Mouse (Mus musculus) neural tube, embryonic 10.5 days (tissue): Measurements from ENCODE around the gene Ppm1g.

Experiments used
- DNase-seq: peaks from one replicate; pipeline ENCODE4 v3.0.0-alpha.2; 2017; ENCODE audit warnings: low spot score; ENCODE audit errors: extremely low spot score

Ppm1g gene

GRCm38 (mm10) chr5:31220448-31221303 is at the start of gene Ppm1g:
Gene Ppm1g (minus strand): TSS chr5:31220687.
- peak; percentile 98 for DNase-seq

- DNase-seq = no peak
These were observed 47.2 kb upstream of the Ppm1g start for GRCm38 (mm10) chr5:31267686-31268085.

GRCm38 (mm10) chr5:31266101-31266500 is 45.6 kb upstream of the Ppm1g start:
- no peak for DNase-seq

- no peak for DNase-seq
These were observed 37.1 kb upstream of the Ppm1g start for GRCm38 (mm10) chr5:31257616-31258015.

GRCm38 (mm10) chr5:31255971-31256370 is 35.5 kb upstream of the Ppm1g start:
- DNase-seq = no peak

- no peak for DNase-seq
These were observed 34.9 kb upstream of the Ppm1g start for GRCm38 (mm10) chr5:31255381-31255780.

GRCm38 (mm10) chr5:31254901-31255300 is 34.4 kb upstream of the Ppm1g start:
- no peak for DNase-seq

GRCm38 (mm10) chr5:31254452-31254851 is 34.0 kb upstream of the Ppm1g start:
- DNase-seq = no peak

GRCm38 (mm10) chr5:31253806-31254205 is 33.3 kb upstream of the Ppm1g start:
- DNase-seq = no peak

- no peak for DNase-seq
These were observed 32.5 kb upstream of the Ppm1g start for GRCm38 (mm10) chr5:31252795-31253545.

GRCm38 (mm10) chr5:31252151-31252550 is 31.7 kb upstream of the Ppm1g start:
- DNase-seq = peak; percentile 20

GRCm38 (mm10) chr5:31251541-31252101 is 31.1 kb upstream of the Ppm1g start, which contains the start of gene Krtcap3:
Gene Krtcap3 (plus strand): TSS chr5:31251691.
- peak; percentile 45 for DNase-seq

- peak; percentile 27 for DNase-seq
These were observed 30.2 kb upstream of the Ppm1g start for GRCm38 (mm10) chr5:31250716-31251115.

- no peak for DNase-seq
These were observed 21.7 kb upstream of the Ppm1g start for GRCm38 (mm10) chr5:31242191-31242590.

- no peak for DNase-seq
These were observed 21.1 kb upstream of the Ppm1g start for GRCm38 (mm10) chr5:31241522-31242034.

GRCm38 (mm10) chr5:31240637-31241521 is 20.4 kb upstream of the Ppm1g start, which contains the start of the genes Nrbp1 and Gm9970:
Gene Nrbp1 (plus strand): TSS chr5:31240864.
Gene Gm9970 (minus strand): TSS chr5:31241232.
- DNase-seq = peak; percentile 93

- no peak for DNase-seq
These were observed 6.2 kb upstream of the Ppm1g start for GRCm38 (mm10) chr5:31226641-31227040.

- no peak for DNase-seq
These were observed 2.2 kb upstream of the Ppm1g start for GRCm38 (mm10) chr5:31222696-31223095.

- DNase-seq = peak; percentile 30
These were observed 938 bp upstream of the Ppm1g start for GRCm38 (mm10) chr5:31221304-31221945.

GRCm38 (mm10) chr5:31219911-31220447 is 508 bp downstream of the Ppm1g start:
- DNase-seq = no peak
